ENCODE assay signal across 12 mouse cellular contexts in the genomic region with DNA sequence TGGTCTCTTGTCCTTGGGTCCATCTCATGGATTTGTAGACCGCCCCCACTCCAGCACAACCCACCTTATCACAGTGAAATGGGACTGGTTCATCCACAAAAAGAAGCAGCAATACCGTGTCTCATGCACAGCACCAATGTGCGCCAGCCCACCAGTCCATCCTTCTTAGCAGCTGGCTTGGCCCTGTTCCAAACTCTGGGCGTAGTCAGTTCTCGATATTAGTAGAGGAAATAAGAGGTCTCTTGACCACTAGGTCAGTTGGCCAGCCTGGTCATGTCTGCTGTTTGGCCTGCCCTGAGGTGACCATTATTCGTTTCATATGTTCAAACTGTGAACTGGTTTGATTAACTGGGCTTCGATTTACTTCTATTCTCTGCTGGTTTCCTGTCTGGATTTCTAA.
"Had no signal": no experiment of that assay in that cellular context is flagged by ENCODE, and none has a peak within 500 bp of the region (broad histone marks: within the 10 kb centered on the region; RNA-seq: fewer than 3 reads in every experiment).

No protein-coding gene starts in this region.

- H3K9me3 ChIP-seq: limb, embryonic 15.5 days; liver, embryonic 12.5 days; midbrain, embryonic 13.5 days had no signal

- H3K4me2 ChIP-seq: limb, embryonic 15.5 days; liver, embryonic 12.5 days; midbrain, embryonic 13.5 days had no signal

- H3K27me3 ChIP-seq: limb, embryonic 15.5 days; liver, embryonic 12.5 days; midbrain, embryonic 13.5 days had no signal

- H3K4me3 ChIP-seq: limb, embryonic 15.5 days; liver, embryonic 12.5 days; midbrain, embryonic 13.5 days had no signal

- ATAC-seq: inflammation-experienced regulatory T-cells, adult 6 months; intestine, postnatal 0 days; liver, embryonic 12.5 days; midbrain, embryonic 13.5 days had no signal

- H3K27ac ChIP-seq: limb, embryonic 15.5 days; liver, embryonic 12.5 days; midbrain, embryonic 13.5 days; stomach, postnatal 0 days had no signal

- H3K9ac ChIP-seq: limb, embryonic 15.5 days; liver, embryonic 12.5 days; midbrain, embryonic 13.5 days had no signal

- DNase-seq: kidney, adult 9 months; kidney, postnatal 14 days; layer of hippocampus, postnatal 36 days; right cerebral cortex, adult 18-20 months; right cerebral cortex, postnatal 25 days; thymus, postnatal 36 days had no signal

- H3K36me3 ChIP-seq: limb, embryonic 15.5 days; liver, embryonic 12.5 days; midbrain, embryonic 13.5 days had no signal
